Mouse (Mus musculus): ENCODE measurements around the gene Rragd.

The Rragd gene

GRCm38 (mm10) chr4:32981617-32982016, 1.2 kb upstream of the Rragd start:
- H3K27me3 ChIP-seq (ENCODE audit: control insufficient read depth, insufficient read depth, low read length, poor library complexity, severe bottlenecking) = 0 out of 2 replicates have a peak, but pooled peaks cover 2% of the 10 kb centered on the region
- DNase-seq (ENCODE audit: low read depth, low spot score) = peak; percentile 9
- H3K36me3 ChIP-seq (ENCODE audit: control insufficient read depth, insufficient read depth, low read length, poor library complexity, severe bottlenecking) = no peaks in the 10 kb centered on the region

- DNase-seq (ENCODE audit: low read depth, low spot score) = no peak
- 0 out of 2 replicates have a peak, but pooled peaks cover 2% of the 10 kb centered on the region for H3K27me3 ChIP-seq (ENCODE audit: control insufficient read depth, insufficient read depth, low read length, poor library complexity, severe bottlenecking)
- H3K36me3 ChIP-seq (ENCODE audit: control insufficient read depth, insufficient read depth, low read length, poor library complexity, severe bottlenecking) = no peaks in the 10 kb centered on the region
Observed at GRCm38 (mm10) chr4:32982041-32982715, 659 bp upstream of the Rragd start.

GRCm38 (mm10) chr4:32983176-32984155, 629 bp downstream of the Rragd start:
- H3K27me3 ChIP-seq (ENCODE audit: control insufficient read depth, insufficient read depth, low read length, poor library complexity, severe bottlenecking) = 0 out of 2 replicates have a peak, but pooled peaks cover 2% of the 10 kb centered on the region
- H3K36me3 ChIP-seq (ENCODE audit: control insufficient read depth, insufficient read depth, low read length, poor library complexity, severe bottlenecking) = no peaks in the 10 kb centered on the region
- peak; percentile 76 for DNase-seq (ENCODE audit: low read depth, low spot score)

GRCm38 (mm10) chr4:32984242-32984641, 1.4 kb downstream of the Rragd start:
- peak; percentile 17 for DNase-seq (ENCODE audit: low read depth, low spot score)
- H3K36me3 ChIP-seq (ENCODE audit: control insufficient read depth, insufficient read depth, low read length, poor library complexity, severe bottlenecking) = no peaks in the 10 kb centered on the region
- 0 out of 2 replicates have a peak, but pooled peaks cover 2% of the 10 kb centered on the region for H3K27me3 ChIP-seq (ENCODE audit: control insufficient read depth, insufficient read depth, low read length, poor library complexity, severe bottlenecking)

GRCm38 (mm10) chr4:32984801-32985675, 2.2 kb downstream of the Rragd start:
- peak; percentile 12 for DNase-seq (ENCODE audit: low read depth, low spot score)
- Histone ChIP-seq H3K27me3 (ENCODE audit: control insufficient read depth, insufficient read depth, low read length, poor library complexity, severe bottlenecking) (0 out of 2 replicates have a peak, but pooled peaks cover 2% of the 10 kb centered on the region), H3K36me3 (ENCODE audit: control insufficient read depth, insufficient read depth, low read length, poor library complexity, severe bottlenecking) (no peaks in the 10 kb centered on the region)

- Histone ChIP-seq H3K36me3 (ENCODE audit: control insufficient read depth, insufficient read depth, low read length, poor library complexity, severe bottlenecking) (no peaks in the 10 kb centered on the region), H3K27me3 (ENCODE audit: control insufficient read depth, insufficient read depth, low read length, poor library complexity, severe bottlenecking) (0 out of 2 replicates have a peak, but pooled peaks cover 2% of the 10 kb centered on the region)
- no peak for DNase-seq (ENCODE audit: low read depth, low spot score)
Observed at GRCm38 (mm10) chr4:32985684-32986083, 2.8 kb downstream of the Rragd start.

GRCm38 (mm10) chr4:32987006-32987405, 4.2 kb downstream of the Rragd start:
- DNase-seq (ENCODE audit: low read depth, low spot score) = no peak

GRCm38 (mm10) chr4:32989346-32989745, 6.5 kb downstream of the Rragd start:
- no peaks in the 10 kb centered on the region for H3K27me3 ChIP-seq (ENCODE audit: control insufficient read depth, insufficient read depth, low read length, poor library complexity, severe bottlenecking)
- DNase-seq (ENCODE audit: low read depth, low spot score) = no peak
- H3K36me3 ChIP-seq (ENCODE audit: control insufficient read depth, insufficient read depth, low read length, poor library complexity, severe bottlenecking) = no peaks in the 10 kb centered on the region

More at GRCm38 (mm10) chr4:32987006-32987405, 4.2 kb downstream of the Rragd start:
- H3K27me3 ChIP-seq (ENCODE audit: control insufficient read depth, insufficient read depth, low read length, poor library complexity, severe bottlenecking) = 0 out of 2 replicates have a peak, but pooled peaks cover 2% of the 10 kb centered on the region
- H3K36me3 ChIP-seq (ENCODE audit: control insufficient read depth, insufficient read depth, low read length, poor library complexity, severe bottlenecking) = no peaks in the 10 kb centered on the region

- no peak for DNase-seq (ENCODE audit: low read depth, low spot score)
- H3K27me3 ChIP-seq (ENCODE audit: control insufficient read depth, insufficient read depth, low read length, poor library complexity, severe bottlenecking) = no peaks in the 10 kb centered on the region
- no peaks in the 10 kb centered on the region for H3K36me3 ChIP-seq (ENCODE audit: control insufficient read depth, insufficient read depth, low read length, poor library complexity, severe bottlenecking)
Observed at GRCm38 (mm10) chr4:32994168-32994567, 11.3 kb downstream of the Rragd start.

GRCm38 (mm10) chr4:32996083-32996482, 13.2 kb downstream of the Rragd start:
- no peaks in the 10 kb centered on the region for H3K27me3 ChIP-seq (ENCODE audit: control insufficient read depth, insufficient read depth, low read length, poor library complexity, severe bottlenecking)
- DNase-seq (ENCODE audit: low read depth, low spot score) = no peak
- H3K36me3 ChIP-seq (ENCODE audit: control insufficient read depth, insufficient read depth, low read length, poor library complexity, severe bottlenecking) = no peaks in the 10 kb centered on the region

- Histone ChIP-seq H3K36me3 (ENCODE audit: control insufficient read depth, insufficient read depth, low read length, poor library complexity, severe bottlenecking) (no peaks in the 10 kb centered on the region), H3K27me3 (ENCODE audit: control insufficient read depth, insufficient read depth, low read length, poor library complexity, severe bottlenecking) (no peaks in the 10 kb centered on the region)
- DNase-seq (ENCODE audit: low read depth, low spot score) = no peak
Observed at GRCm38 (mm10) chr4:32997571-32997970, 14.7 kb downstream of the Rragd start.

GRCm38 (mm10) chr4:32998996-32999395, 16.2 kb downstream of the Rragd start:
- Histone ChIP-seq H3K36me3 (ENCODE audit: control insufficient read depth, insufficient read depth, low read length, poor library complexity, severe bottlenecking) (no peaks in the 10 kb centered on the region), H3K27me3 (ENCODE audit: control insufficient read depth, insufficient read depth, low read length, poor library complexity, severe bottlenecking) (no peaks in the 10 kb centered on the region)
- DNase-seq (ENCODE audit: low read depth, low spot score) = no peak

- H3K36me3 ChIP-seq (ENCODE audit: control insufficient read depth, insufficient read depth, low read length, poor library complexity, severe bottlenecking) = no peaks in the 10 kb centered on the region
- DNase-seq (ENCODE audit: low read depth, low spot score) = no peak
- H3K27me3 ChIP-seq (ENCODE audit: control insufficient read depth, insufficient read depth, low read length, poor library complexity, severe bottlenecking) = no peaks in the 10 kb centered on the region
Observed at GRCm38 (mm10) chr4:33002081-33002480, 19.2 kb downstream of the Rragd start.
